Comparison of ENCODE assay signal across 8 mouse cellular contexts in the genomic region with DNA sequence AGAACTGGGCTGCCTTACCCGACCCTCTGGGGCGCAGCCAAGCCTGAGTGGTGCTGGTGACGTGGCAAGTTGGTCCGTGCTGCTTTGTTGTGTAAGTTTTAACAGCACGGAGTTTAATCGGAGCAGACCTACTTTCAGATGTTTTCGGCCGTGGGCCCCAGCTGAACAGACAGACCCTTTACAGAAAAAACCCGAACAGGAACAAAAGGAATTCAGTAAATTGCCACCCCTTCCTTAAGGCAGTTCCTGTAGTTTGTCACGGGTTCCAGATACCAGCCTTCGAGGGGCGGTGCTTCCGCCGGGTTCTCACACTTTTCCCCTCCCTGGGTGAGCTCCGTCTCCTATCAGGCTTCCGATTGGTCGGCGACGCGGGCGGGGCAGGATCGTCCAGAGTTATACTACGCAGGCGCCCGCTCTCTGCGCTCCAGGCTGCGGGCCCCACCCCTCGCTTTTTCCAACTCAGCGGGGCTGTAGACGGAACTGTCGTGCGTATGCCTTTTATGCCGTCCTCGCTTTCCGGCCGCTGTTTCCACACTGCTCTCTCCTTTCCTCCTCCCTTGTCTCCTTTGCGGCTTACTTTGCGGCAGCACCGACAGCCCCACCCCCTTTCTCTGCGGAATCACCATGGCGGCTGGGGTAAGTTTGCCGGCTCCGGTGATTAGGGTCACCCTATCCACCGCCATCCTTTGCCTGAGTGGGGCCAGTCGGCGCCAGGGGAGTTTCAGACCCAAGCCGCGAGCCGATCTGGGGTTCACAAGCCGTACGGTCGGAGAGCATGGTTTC. TPM values are rescaled to one million over a fixed set of nuclear protein-coding genes. Genes with fewer than 3 reads are reported as not detected.
A peak's percentile ranks its signal among the peaks of the same experiment; 100 is the strongest.
DNase-seq lines count a peak whose midpoint lies in the region; ATAC-seq lines count a peak whose summit lies in the region.

Gene Eef1g (plus strand): TSS at position 452 of the 783 bp plus-strand sequence.

- WGBS in forebrain, embryonic 14.5 days: under 1% methylated on average over 52 of the region's 52 CpGs
- WGBS in neural tube, embryonic 15.5 days: under 1% methylated on average over 52 of the region's 52 CpGs

- H3K9me3 ChIP-seq in forebrain, embryonic 14.5 days (replicated peaks; ENCODE audit: control insufficient read depth, low read length): no peaks in the 10 kb centered on the region
- H3K9me3 ChIP-seq in neural tube, embryonic 15.5 days (replicated peaks): no peaks in the 10 kb centered on the region

- ATAC-seq in forebrain, embryonic 14.5 days: peak; percentile 99
- ATAC-seq in neural tube, embryonic 15.5 days (ENCODE audit: low FRiP score): peak; percentile 98

- intact Hi-C loops in heart, postnatal 14 days (cut with DNase I): loop anchor here (5.0 kb wide), 1 partner anchor 124 kb away; no protein-coding TSS in a partner anchor

- peak within 1 kb of the TSS; percentile 80 for H3K4me3 ChIP-seq in forebrain, embryonic 14.5 days (ENCODE audit: low read depth, low read length)
- peak within 1 kb of the TSS; percentile 66 for H3K4me3 ChIP-seq in neural tube, embryonic 15.5 days (replicated peaks)

- peak; percentile 99 for DNase-seq in ES-CJ7 (ENCODE audit: low read depth, low spot score)
- peak; percentile 98 for DNase-seq in cerebellum, adult 11 months
- DNase-seq in forebrain, embryonic 14.5 days (ENCODE audit: low spot score): peak; percentile 100
- DNase-seq in heart, postnatal 14 days: peak; percentile 96 to 98
- DNase-seq in layer of hippocampus, adult 11-12 months (ENCODE audit: low spot score): peak; percentile 100
- DNase-seq in lung, adult 18-20 months: peak; percentile 100
- DNase-seq in testis, postnatal 14 days (ENCODE audit: low spot score): peak; percentile 99

- no peaks in the 10 kb centered on the region for H3K27me3 ChIP-seq in forebrain, embryonic 14.5 days (replicated peaks; ENCODE audit: control insufficient read depth, insufficient read depth, low read length)
- no peaks in the 10 kb centered on the region for H3K27me3 ChIP-seq in neural tube, embryonic 15.5 days (replicated peaks)

- H3K4me1 ChIP-seq in forebrain, embryonic 14.5 days (ENCODE audit: control insufficient read depth, insufficient read depth, low read length): peaks cover 10% of the 10 kb centered on the region
- H3K4me1 ChIP-seq in neural tube, embryonic 15.5 days: peaks cover 31% of the 10 kb centered on the region

- H3K9ac ChIP-seq in forebrain, embryonic 14.5 days (ENCODE audit: low read length): peak within 1 kb of the TSS; percentile 92
- peak within 1 kb of the TSS; percentile 89 for H3K9ac ChIP-seq in neural tube, embryonic 15.5 days (replicated peaks)

- H3K4me2 ChIP-seq in forebrain, embryonic 14.5 days (ENCODE audit: low read length): peak within 1 kb of the TSS; percentile 85
- H3K4me2 ChIP-seq in neural tube, embryonic 15.5 days: peak within 1 kb of the TSS; percentile 79

- H3K36me3 ChIP-seq in forebrain, embryonic 14.5 days (ENCODE audit: control insufficient read depth, insufficient read depth, low read length): peaks cover 74% of the 10 kb centered on the region
- H3K36me3 ChIP-seq in neural tube, embryonic 15.5 days: peaks cover 71% of the 10 kb centered on the region

- H3K27ac ChIP-seq in forebrain, embryonic 14.5 days (ENCODE audit: low read depth, low read length): peak within 1 kb of the TSS; percentile 83
- H3K27ac ChIP-seq in neural tube, embryonic 15.5 days (replicated peaks): peak within 1 kb of the TSS; percentile 86

RNA-seq across cellular contexts. Expression of gene Eef1g, which starts in this region (rescaled TPM):
- polyA plus RNA-seq in forebrain, embryonic 14.5 days (2014; fragmentation: Nextera tagmentation; extraction: Ambion mirVana): 356 and 360 TPM in 2 replicates
- total RNA-seq in heart, postnatal 14 days (2021): 100 to 1,000 TPM; 220 to 273 TPM
- polyA plus RNA-seq in neural tube, embryonic 15.5 days (2015; fragmentation: Nextera tagmentation; extraction: Ambion mirVana): 291 and 348 TPM in 2 replicates

Comparison
In these comparisons a context has a peak if more than half of its experiments do, and no peak if none do; other contexts are left out.
1. Peak in every context shown above with its lines: DNase-seq, ATAC-seq, H3K4me3 ChIP-seq and H3K27ac ChIP-seq.